Mouse (Mus musculus) erythroid progenitor cell, adult 5-6 weeks (primary cell): ENCODE results near the gene Inip. TPM values are rescaled to one million over a fixed set of nuclear protein-coding genes. Genes with fewer than 3 reads are reported as not detected.

ENCODE experiments used
- ATAC-seq: replicated peaks from 2 replicates; pipeline ENCODE4 v1.8.0; 2016; ENCODE audit warnings: moderate number of reproducible peaks, mild to moderate bottlenecking, moderate TSS enrichment, inconsistent platforms; ENCODE audit not compliant: poor library complexity, low FRiP score, severe bottlenecking
- total RNA-seq, 2 experiments: library from RNA; stranded (forward) in 1 of 2; stranded (reverse) in 1 of 2; fragments of 150-400 nt in 1 of 2; fragments of 186-747, 209-891 nt in 1 of 2; gene quantifications; 2 replicates each; pipeline versions ENCODE4 v1.2.3 to v1.2.4; 2015 to 2017; ENCODE audit warnings: low replicate concordance in 2 of 2

The Inip gene
- total RNA-seq, 2 experiments from 2014 or later, result 7.1 to 15.9 TPM

GRCm38 (mm10) chr4:59727187-59727877 lies 74.1 kb downstream of the Inip start:
- ATAC-seq, result no peak

DNA sequence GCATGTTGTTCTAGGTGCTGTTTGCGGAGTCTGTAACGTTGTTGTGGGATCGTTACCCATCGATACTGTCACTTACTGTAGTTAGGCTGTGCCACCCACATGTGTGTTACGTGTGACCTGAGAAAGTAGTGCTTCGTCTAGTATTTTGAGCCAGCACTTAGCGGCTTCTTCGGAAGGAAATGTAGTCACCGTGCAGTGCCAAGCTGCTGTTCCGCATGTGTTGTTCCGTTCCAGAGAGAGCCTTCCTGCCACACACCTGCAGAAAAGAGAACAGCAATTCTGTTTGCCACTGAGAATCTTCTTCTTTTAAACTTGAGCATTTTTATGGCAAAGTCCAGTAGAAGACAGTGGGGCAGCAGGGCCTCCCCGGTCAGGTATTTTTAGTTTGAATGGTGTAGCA lies 74.9 kb downstream of the Inip start:
- ATAC-seq, result no peak

GRCm38 (mm10) chr4:59725579-59725978 lies 75.8 kb downstream of the Inip start:
- ATAC-seq, result no peak

GRCm38 (mm10) chr4:59721811-59722210 lies 79.6 kb downstream of the Inip start:
- no peak for ATAC-seq

Other genes starting within 250 kb of the Inip start
- 13.8 and 19.1 TPM in 2 replicates for gene Hsdl2, start 220.0 kb downstream of the Inip start, total RNA-seq (2015; ENCODE audit: low replicate concordance)
- 11.8 and 20.7 TPM in 2 replicates for gene Hsdl2, start 220.0 kb downstream of the Inip start, total RNA-seq (2017; ENCODE audit: low replicate concordance)
- 4.7 and 6.7 TPM in 2 replicates for gene E130308A19Rik, start 175.4 kb downstream of the Inip start, total RNA-seq (2015; ENCODE audit: low replicate concordance)
- 2.8 and 5.3 TPM in 2 replicates for gene E130308A19Rik, start 175.4 kb downstream of the Inip start, total RNA-seq (2017; ENCODE audit: low replicate concordance)
- gene Snx30, start 4.3 kb upstream of the Inip start, total RNA-seq (2015; ENCODE audit: low replicate concordance), result 2.2 and 2.5 TPM in 2 replicates
- 3.1 and 5.0 TPM in 2 replicates for gene Snx30, start 4.3 kb upstream of the Inip start, total RNA-seq (2017; ENCODE audit: low replicate concordance)
- gene Slc46a2, start 113.5 kb upstream of the Inip start, total RNA-seq (2015; ENCODE audit: low replicate concordance), result not detected in 2 replicates
- not detected in 2 replicates for gene Slc46a2, start 113.5 kb upstream of the Inip start, total RNA-seq (2017; ENCODE audit: low replicate concordance)
- not detected in 2 replicates for gene Mup4, start 159.1 kb upstream of the Inip start, total RNA-seq (2015; ENCODE audit: low replicate concordance)
- not detected in 2 replicates for gene Mup4, start 159.1 kb upstream of the Inip start, total RNA-seq (2017; ENCODE audit: low replicate concordance)
- not detected in 2 replicates for gene Mup6, start 162.7 kb upstream of the Inip start, total RNA-seq (2015; ENCODE audit: low replicate concordance)
- gene Mup6, start 162.7 kb upstream of the Inip start, total RNA-seq (2017; ENCODE audit: low replicate concordance), result not detected in 2 replicates